Mouse (Mus musculus): ENCODE data around the gene Hoxd8.

GRCm38 (mm10) chr2:74734996-74735811 lies 30.8 kb downstream of the Hoxd8 start:
- TF ChIP-seq GATA1 (IDR thresholded peaks at IDR 0.05; ENCODE audit: borderline replicate concordance, low read length) (no peak), FLI1 (IDR thresholded peaks at IDR 0.05; ENCODE audit: low read length) (no peak)
